Mouse (Mus musculus): ENCODE measurements around the gene Zfp637.
"Not testable (repeated sequence)": the region's sequence is repeated elsewhere in the genome, so short reads cannot be mapped to it uniquely, and the experiment has no call there.

Zfp637 gene

GRCm38 (mm10) chr6:117863751-117864150 lies 22.8 kb downstream of the Zfp637 start:
- DNase-seq (ENCODE audit: low spot score), result no peak

- DNase-seq (ENCODE audit: low spot score), result no peak
Measured at GRCm38 (mm10) chr6:117868187-117868586, 27.2 kb downstream of the Zfp637 start.

GRCm38 (mm10) chr6:117871034-117871433 lies 30.1 kb downstream of the Zfp637 start:
- no peak for DNase-seq (ENCODE audit: low spot score)

GRCm38 (mm10) chr6:117873450-117873849 lies 32.5 kb downstream of the Zfp637 start:
- not testable (repeated sequence) for DNase-seq (ENCODE audit: low spot score)

- no peak for DNase-seq (ENCODE audit: low spot score)
Measured at GRCm38 (mm10) chr6:117874621-117875281, 33.8 kb downstream of the Zfp637 start.

- DNase-seq (ENCODE audit: low spot score), result no peak
Measured at GRCm38 (mm10) chr6:117878700-117879407, 37.9 kb downstream of the Zfp637 start.

GRCm38 (mm10) chr6:117879408-117880115 lies 38.6 kb downstream of the Zfp637 start:
- DNase-seq (ENCODE audit: low spot score), result peak; percentile 100

GRCm38 (mm10) chr6:117880394-117880838 lies 39.4 kb downstream of the Zfp637 start:
- no peak for DNase-seq (ENCODE audit: low spot score)

- DNase-seq (ENCODE audit: low spot score), result no peak
Measured at GRCm38 (mm10) chr6:117881229-117881628, 40.2 kb downstream of the Zfp637 start.

- DNase-seq (ENCODE audit: low spot score), result no peak
Measured at GRCm38 (mm10) chr6:117881997-117882396, 41.0 kb downstream of the Zfp637 start.

GRCm38 (mm10) chr6:117885943-117886342 lies 45.0 kb downstream of the Zfp637 start:
- DNase-seq (ENCODE audit: low spot score), result peak; percentile 20

- no peak for DNase-seq (ENCODE audit: low spot score)
Measured at GRCm38 (mm10) chr6:117888032-117888431, 47.1 kb downstream of the Zfp637 start.

- no peak for DNase-seq (ENCODE audit: low spot score)
Measured at GRCm38 (mm10) chr6:117888642-117889096, 47.7 kb downstream of the Zfp637 start.

GRCm38 (mm10) chr6:117890257-117890656 lies 49.3 kb downstream of the Zfp637 start:
- DNase-seq (ENCODE audit: low spot score), result no peak

GRCm38 (mm10) chr6:117891369-117892160 lies 50.6 kb downstream of the Zfp637 start:
- peak; percentile 24 for DNase-seq (ENCODE audit: low spot score)

GRCm38 (mm10) chr6:117892386-117892785 lies 51.4 kb downstream of the Zfp637 start:
- peak; percentile 13 for DNase-seq (ENCODE audit: low spot score)

- DNase-seq (ENCODE audit: low spot score), result no peak
Measured at GRCm38 (mm10) chr6:117893435-117893834, 52.5 kb downstream of the Zfp637 start.

Measured in ovary, postnatal 36 days (tissue).